Mouse (Mus musculus) limb, embryonic 11.5 days (tissue): ENCODE data around the gene Nprl3. TPM values are rescaled to one million over a fixed set of nuclear protein-coding genes. Genes with fewer than 3 reads are reported as not detected.
A peak's percentile ranks its signal among the peaks of the same experiment; 100 is the strongest.

ENCODE experiments used
- ATAC-seq: fragments of 200-750 bp; cut with Nextera tagmentation; 2 replicates; pipeline ENCODE4 v1.8.0; 2017; ENCODE audit warnings: low read depth; ENCODE audit not compliant: insufficient number of reproducible peaks, low FRiP score, low TSS enrichment
- DNase-seq: peaks from one replicate; pipeline ENCODE4 v3.0.0-alpha.2; 2015; ENCODE audit warnings: low spot score
- H3K27ac ChIP-seq: fragments of 300-500 bp; sonication (generic); replicated peaks from 2 replicates; pipeline ENCODE4 v1.5.1; 2014; ENCODE audit warnings: low read depth, mild to moderate bottlenecking, low read length
- H3K27me3 ChIP-seq: fragments of 300-500 bp; sonication (generic); 2 replicates; pipeline ENCODE4 v1.6.1; 2014; ENCODE audit warnings: mild to moderate bottlenecking, low read length, mixed read lengths; ENCODE audit not compliant: control insufficient read depth, insufficient read depth
- H3K36me3 ChIP-seq: fragments of 300-500 bp; sonication (generic); 2 replicates; pipeline ENCODE4 v1.6.1; 2014; ENCODE audit warnings: mild to moderate bottlenecking, low read length, moderate library complexity, mixed read lengths; ENCODE audit not compliant: control insufficient read depth, insufficient read depth
- H3K4me1 ChIP-seq: fragments of 300-500 bp; sonication (generic); 2 replicates; pipeline ENCODE4 v1.6.1; 2014; ENCODE audit warnings: low read length, mixed read lengths; ENCODE audit not compliant: control insufficient read depth, insufficient read depth
- H3K4me2 ChIP-seq: fragments of 300-500 bp; sonication (generic); 2 replicates; pipeline ENCODE4 v1.6.1; 2014; ENCODE audit warnings: low read depth, mild to moderate bottlenecking, moderate library complexity; ENCODE audit not compliant: severe bottlenecking
- H3K4me3 ChIP-seq: fragments of 300-500 bp; sonication (generic); 2 replicates; pipeline ENCODE4 v1.5.1; 2014; ENCODE audit warnings: low read depth, low read length
- H3K9ac ChIP-seq: fragments of 300-500 bp; sonication (generic); 2 replicates; pipeline ENCODE4 v1.6.1; 2014; ENCODE audit warnings: mild to moderate bottlenecking, low read length
- H3K9me3 ChIP-seq: fragments of 300-500 bp; sonication (generic); 2 replicates; pipeline ENCODE4 v1.6.1; 2016; ENCODE audit warnings: low read length; ENCODE audit not compliant: control insufficient read depth
- WGBS: fragments of 180-500 bp; shearing (Covaris S2); extraction: QIAGEN DNeasy Blood & Tissue Kit; methylation state at CpG from one replicate; pipeline ENCODE4 v1.1.7; 2014; 5-methylcytosine and 5-hydroxymethylcytosine counted together
- polyA plus RNA-seq: library from polyadenylated mRNA; unstranded; fragments of >200 nt; fragmentation: Nextera tagmentation; extraction: Ambion mirVana; gene quantifications from 2 replicates; pipeline ENCODE4 v1.2.1, GENCODE M21; 2014

The Nprl3 gene
- polyA plus RNA-seq, 1 experiment from 2014 or later, result 30.6 TPM

GRCm38 (mm10) chr11:32222570-32223194, 44.8 kb downstream of the Nprl3 start:
- no peak for DNase-seq
- Histone ChIP-seq H3K4me3 (peak overlapping the region; percentile 79), H3K27ac (no peak overlapping the region), H3K9me3 (no peaks in the 10 kb centered on the region), H3K4me2 (peak overlapping the region; percentile 85), H3K9ac (no peak overlapping the region; the same call in 1 of the 2 replicates), H3K36me3 (no peaks in the 10 kb centered on the region), H3K27me3 (no peaks in the 10 kb centered on the region), H3K4me1 (peaks cover 33% of the 10 kb centered on the region)
- 10% methylated on average over 21 of the region's 21 CpGs for WGBS
- no peak for ATAC-seq

GRCm38 (mm10) chr11:32221951-32222409, 45.5 kb downstream of the Nprl3 start, which contains the start of gene Rhbdf1:
Gene Rhbdf1, minus strand, starts transcription at chr11:32222300.
- H3K27me3 ChIP-seq, result no peaks in the 10 kb centered on the region
- H3K4me2 ChIP-seq, result peak within 1 kb of the TSS; percentile 85
- no peak for DNase-seq
- peak within 1 kb of the TSS; percentile 66 for H3K27ac ChIP-seq
- H3K4me3 ChIP-seq, result peak within 1 kb of the TSS; percentile 79
- H3K4me1 ChIP-seq, result peaks cover 33% of the 10 kb centered on the region
- H3K9ac ChIP-seq, result peak within 1 kb of the TSS; percentile 85
- no peaks in the 10 kb centered on the region for H3K36me3 ChIP-seq
- no peaks in the 10 kb centered on the region for H3K9me3 ChIP-seq
- under 1% methylated on average over 67 of the region's 72 CpGs for WGBS
- no peak for ATAC-seq

GRCm38 (mm10) chr11:32221225-32221950, 46.1 kb downstream of the Nprl3 start:
- ATAC-seq (peak; percentile 37), DNase-seq (peak; percentile 71)
- Histone ChIP-seq H3K4me2 (peak overlapping the region; percentile 85), H3K9me3 (no peaks in the 10 kb centered on the region), H3K27me3 (no peaks in the 10 kb centered on the region), H3K4me1 (peaks cover 33% of the 10 kb centered on the region), H3K36me3 (no peaks in the 10 kb centered on the region), H3K4me3 (peak overlapping the region; percentile 79), H3K9ac (peak overlapping the region; percentile 85), H3K27ac (peak overlapping the region; percentile 66)
- WGBS, result under 1% methylated on average over 46 of the region's 46 CpGs

GRCm38 (mm10) chr11:32220607-32221224, 46.8 kb downstream of the Nprl3 start:
- Histone ChIP-seq H3K4me2 (peak overlapping the region; percentile 85), H3K36me3 (no peaks in the 10 kb centered on the region), H3K27me3 (no peaks in the 10 kb centered on the region), H3K4me1 (peaks cover 31% of the 10 kb centered on the region), H3K9ac (peak overlapping the region; percentile 85), H3K9me3 (no peaks in the 10 kb centered on the region), H3K27ac (no peak overlapping the region), H3K4me3 (peak overlapping the region; percentile 79)
- ATAC-seq (no peak; the same call in 1 of the 2 replicates), DNase-seq (no peak)
- WGBS, result 34% methylated on average over 10 of the region's 10 CpGs

GRCm38 (mm10) chr11:32219287-32219686, 48.2 kb downstream of the Nprl3 start:
- ATAC-seq (no peak), DNase-seq (no peak)
- Histone ChIP-seq H3K36me3 (peaks cover 3% of the 10 kb centered on the region; the same call in 1 of the 2 replicates), H3K27ac (no peak overlapping the region), H3K4me1 (peaks cover 17% of the 10 kb centered on the region), H3K9me3 (no peaks in the 10 kb centered on the region), H3K4me2 (no peak overlapping the region), H3K9ac (no peak overlapping the region), H3K27me3 (no peaks in the 10 kb centered on the region), H3K4me3 (no peak overlapping the region)
- WGBS, result 89% methylated on average over 10 of the region's 10 CpGs

GRCm38 (mm10) chr11:32218501-32219050, 48.9 kb downstream of the Nprl3 start:
- Histone ChIP-seq H3K4me1 (peaks cover 17% of the 10 kb centered on the region), H3K9ac (0 out of 2 replicates have a peak overlapping the region, but pooled peaks have one; percentile 1), H3K4me2 (no peak overlapping the region), H3K9me3 (no peaks in the 10 kb centered on the region), H3K36me3 (peaks cover 5% of the 10 kb centered on the region; the same call in 1 of the 2 replicates), H3K27me3 (no peaks in the 10 kb centered on the region), H3K4me3 (no peak overlapping the region), H3K27ac (no peak overlapping the region; the same call in 1 of the 2 replicates)
- no peak for ATAC-seq
- no peak for DNase-seq
- 63% methylated on average over 6 of the region's 6 CpGs for WGBS

- 22% methylated on average over 8 of the region's 8 CpGs for WGBS
- H3K27ac ChIP-seq, result no peak overlapping the region
- DNase-seq (peak; percentile 86), ATAC-seq (no peak)
- H3K4me2 ChIP-seq, result no peak overlapping the region
- H3K9me3 ChIP-seq, result no peaks in the 10 kb centered on the region
- peaks cover 10% of the 10 kb centered on the region; the same call in 1 of the 2 replicates for H3K4me1 ChIP-seq
- no peak overlapping the region for H3K4me3 ChIP-seq
- peaks cover 5% of the 10 kb centered on the region; the same call in 1 of the 2 replicates for H3K36me3 ChIP-seq
- no peaks in the 10 kb centered on the region for H3K27me3 ChIP-seq
- peak overlapping the region; percentile 27; the same call in 1 of the 2 replicates for H3K9ac ChIP-seq
Observed at GRCm38 (mm10) chr11:32216851-32217250, 50.7 kb downstream of the Nprl3 start.
